Mouse (Mus musculus): ENCODE data around the gene Krt32.

Gene Krt32

GRCm38 (mm10) chr11:100047193-100047592, 40.8 kb downstream of the Krt32 start:
- no peak for DNase-seq

DNA sequence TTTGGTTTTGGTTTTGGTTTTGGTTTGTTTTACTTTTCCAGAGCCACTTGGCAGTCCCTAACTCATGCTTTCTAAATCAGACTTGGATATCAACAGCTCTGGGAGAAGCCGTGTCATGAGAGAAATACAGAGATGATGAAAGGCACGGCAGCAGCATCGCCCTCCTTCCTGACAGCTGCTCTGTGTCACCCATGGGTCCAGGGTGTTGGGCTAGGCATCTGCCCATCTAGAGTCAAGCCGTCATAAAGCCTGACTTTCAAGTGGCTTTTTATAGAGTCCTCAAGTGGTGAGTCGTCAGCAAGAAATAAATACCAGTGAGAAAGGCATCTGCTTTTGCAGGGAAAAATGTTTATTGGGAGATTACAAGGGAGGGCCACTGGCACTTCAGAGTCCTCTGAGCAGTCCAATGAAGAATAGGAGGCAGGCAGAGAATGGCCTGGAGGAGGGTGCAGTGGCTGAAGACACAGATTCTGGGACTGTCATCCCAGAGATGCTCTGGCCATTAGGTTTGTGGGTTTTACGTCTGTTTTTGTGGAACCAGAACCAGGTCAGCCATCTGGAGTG, 41.6 kb downstream of the Krt32 start:
- no peak for DNase-seq

GRCm38 (mm10) chr11:100041454-100041853, 46.6 kb downstream of the Krt32 start, which contains the start of gene Krt34:
Gene Krt34 (minus strand): TSS chr11:100041554.
- DNase-seq = no peak

Data from kidney, postnatal 36 days (tissue).